Mouse (Mus musculus): ENCODE results near the gene Syce2.

GRCm38 (mm10) chr8:84825636-84826035 is 46.3 kb upstream of the Syce2 start:
- TF ChIP-seq CTCF (IDR thresholded peaks at IDR 0.05; ENCODE audit: low read depth) (no peak), EP300 (IDR thresholded peaks at IDR 0.05; ENCODE audit: low read depth) (no peak)

Measured in heart, postnatal 0 days (tissue).